Mouse (Mus musculus) T-helper 17 cell (primary cell): Measurements from ENCODE around the gene Ghdc.

Experiments
- in situ Hi-C, 2 experiments: fragments of 300-600 bp; cut with MboI, MseI; formaldehyde crosslinking; loops; 1 replicate in 1 of 2; 2 replicates in 1 of 2; pipeline ENCODE4 v1.15.1; 2025; ENCODE audit warnings: high pct_unique_total_duplicates in 2 of 2

Ghdc gene

DNA sequence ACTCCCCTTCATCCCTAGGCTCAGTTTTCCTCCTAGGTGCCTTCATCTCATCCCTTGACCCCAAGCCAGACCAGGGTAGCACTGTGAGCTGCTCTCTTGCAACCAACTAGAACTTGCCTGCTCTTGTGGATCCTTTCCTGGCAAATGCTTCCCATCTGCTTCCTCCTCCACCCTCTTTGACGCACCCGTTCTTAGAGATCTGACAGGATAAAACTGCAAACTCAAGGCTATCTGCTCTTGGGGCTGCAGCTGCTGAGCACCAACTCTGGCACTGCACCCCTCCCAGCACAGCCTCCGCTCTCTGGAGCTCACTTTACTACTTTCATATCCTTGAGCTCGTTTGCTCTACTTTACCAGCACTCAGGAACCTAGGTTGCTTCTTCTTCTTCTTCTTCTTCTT, 22.1 kb downstream of the Ghdc start:
- in situ Hi-C loops, result no loop called here

DNA sequence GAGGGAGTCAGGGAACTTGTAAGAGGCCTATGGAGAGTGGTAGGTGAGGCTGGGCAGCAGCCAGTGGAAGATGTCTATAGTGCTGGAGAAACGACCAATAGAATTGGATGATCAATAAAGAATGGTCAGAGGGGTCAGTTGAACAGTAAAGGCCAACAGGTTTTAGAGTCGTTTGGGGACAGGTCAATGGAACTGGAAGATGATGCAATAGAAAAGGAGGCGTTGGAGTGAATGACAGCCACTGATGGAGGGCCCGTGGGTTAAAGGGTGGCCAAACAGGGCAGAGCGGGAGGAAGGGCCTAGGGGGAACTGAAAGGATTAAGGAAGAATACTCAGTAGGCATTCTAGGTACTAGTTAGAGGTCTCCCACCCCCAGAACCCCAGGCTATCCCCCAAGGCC, 23.6 kb downstream of the Ghdc start:
- in situ Hi-C loops, result no loop called here

DNA sequence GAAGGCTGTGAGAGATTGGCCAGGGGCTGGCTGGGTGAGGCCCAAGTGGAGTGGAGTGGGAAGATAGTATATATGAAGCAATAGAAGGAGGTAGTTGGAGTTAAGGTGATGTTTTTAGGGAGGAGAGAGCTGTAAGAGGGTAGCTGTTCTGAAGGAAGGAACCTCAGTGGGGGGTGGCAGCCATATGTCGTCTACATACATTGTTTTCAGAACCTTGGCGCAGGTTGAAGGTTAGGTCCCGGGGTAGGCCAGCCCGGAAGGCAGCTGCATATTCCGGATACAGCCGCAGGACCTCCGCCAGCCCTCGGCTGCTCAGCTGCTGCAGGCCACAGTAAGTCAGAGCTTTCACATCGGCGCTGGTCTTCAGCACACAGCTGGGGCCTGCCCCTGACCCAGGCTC, 24.2 kb downstream of the Ghdc start:
- in situ Hi-C loops, result no loop called here

GRCm38 (mm10) chr11:100745085-100745484, 25.7 kb downstream of the Ghdc start:
- in situ Hi-C loops, result no loop called here

- in situ Hi-C loops, result no loop called here
These were observed 29.4 kb downstream of the Ghdc start for GRCm38 (mm10) chr11:100741348-100741747.

DNA sequence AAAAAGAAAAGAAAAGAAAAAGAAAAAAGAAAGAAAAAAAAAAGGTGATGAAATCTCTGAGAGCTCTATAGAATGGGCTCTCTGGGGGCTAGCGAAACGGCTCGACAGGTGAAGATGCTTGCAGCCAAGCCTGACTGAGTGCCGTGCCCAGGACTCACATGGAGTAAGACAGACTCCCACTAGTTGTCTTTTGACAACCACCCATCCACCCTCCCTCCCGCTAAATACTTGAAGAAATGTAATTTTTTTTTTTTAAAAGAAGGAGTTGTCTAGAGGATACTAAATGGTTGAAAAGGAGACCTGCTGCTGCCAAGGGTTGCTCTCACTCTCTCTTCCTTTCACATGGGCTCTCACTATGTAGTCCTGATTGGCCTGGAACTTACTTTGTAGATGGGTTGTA, 32.0 kb downstream of the Ghdc start:
- in situ Hi-C loops, result no loop called here

DNA sequence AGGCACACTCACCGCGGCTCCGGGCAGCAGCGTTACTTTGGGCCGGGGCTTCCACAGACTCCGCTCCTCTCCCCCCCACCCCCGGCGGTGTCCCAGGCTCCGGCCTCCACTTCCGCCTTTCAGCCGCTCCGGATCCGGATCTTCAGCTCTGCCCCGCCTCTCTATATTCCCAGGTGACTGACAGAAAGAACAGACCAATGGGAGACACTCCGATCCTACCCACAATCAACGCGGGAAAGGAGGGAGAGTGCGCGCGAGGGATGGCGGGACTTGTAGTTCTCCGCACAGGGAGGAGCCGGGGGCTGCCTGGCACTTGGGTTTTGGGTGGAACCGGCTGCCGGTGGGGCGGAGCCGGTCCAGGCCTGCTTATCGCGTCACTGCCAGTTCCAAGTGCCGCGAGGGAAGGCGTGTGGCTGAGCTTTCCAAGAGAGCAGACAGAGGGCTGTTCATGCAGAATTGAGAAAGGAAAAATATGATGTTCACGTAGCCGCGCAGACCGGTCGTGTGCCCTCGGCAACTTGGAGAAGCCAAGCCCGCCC, 32.6 kb downstream of the Ghdc start, which contains the start of gene Rab5c:
TSS of gene Rab5c (minus strand) at position 150 of the 539 bp plus-strand sequence.
- in situ Hi-C loops, result no loop called here

DNA sequence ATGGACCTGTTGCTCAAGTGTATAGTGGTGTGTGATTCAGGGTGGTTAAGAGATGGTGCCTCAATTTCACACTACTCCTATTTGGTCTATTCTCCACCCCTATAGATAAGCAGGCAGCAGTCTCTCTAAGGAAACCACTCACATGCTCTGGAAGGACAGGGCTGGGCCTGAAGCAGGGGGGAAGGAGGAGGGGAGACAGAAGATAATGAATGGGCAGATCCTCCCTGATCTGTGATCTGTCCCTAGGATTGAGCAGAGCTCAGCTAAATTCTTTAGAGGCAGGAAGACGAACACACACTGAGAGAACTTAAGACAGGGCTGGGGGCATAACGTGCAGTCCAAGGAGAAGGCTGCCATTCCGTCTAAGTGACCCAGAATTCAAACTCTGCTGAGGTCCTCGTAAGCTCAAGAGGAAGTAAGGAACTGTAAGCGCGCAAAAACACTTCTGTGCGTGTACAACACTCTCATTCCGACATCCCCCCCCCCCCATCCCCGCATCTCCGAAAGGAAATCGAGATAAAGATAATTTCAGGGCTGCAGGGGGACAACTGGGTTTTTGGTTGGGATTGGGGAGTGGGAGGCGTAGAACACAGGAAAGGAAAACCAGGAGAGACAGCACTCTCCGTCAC, 33.5 kb downstream of the Ghdc start:
- in situ Hi-C loops, result no loop called here

DNA sequence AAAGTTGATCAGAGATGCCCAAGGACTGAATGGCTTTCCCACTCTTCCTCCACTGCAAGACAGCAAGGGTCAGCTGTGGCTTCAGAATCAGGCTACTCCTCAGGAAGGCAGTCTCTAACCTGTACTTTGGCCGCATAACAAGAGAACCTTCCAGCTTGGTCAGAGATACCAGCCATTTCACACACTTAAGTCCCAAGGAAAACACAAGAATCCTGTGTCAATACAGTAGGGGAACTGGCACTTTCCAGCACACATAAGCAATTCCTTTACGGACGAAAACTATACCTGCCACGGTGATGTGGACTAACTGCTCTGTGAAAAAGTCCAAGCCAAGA, 34.0 kb downstream of the Ghdc start:
- in situ Hi-C loops, result no loop called here

- in situ Hi-C loops, result no loop called here
These were observed 34.6 kb downstream of the Ghdc start for GRCm38 (mm10) chr11:100735954-100736745.

DNA sequence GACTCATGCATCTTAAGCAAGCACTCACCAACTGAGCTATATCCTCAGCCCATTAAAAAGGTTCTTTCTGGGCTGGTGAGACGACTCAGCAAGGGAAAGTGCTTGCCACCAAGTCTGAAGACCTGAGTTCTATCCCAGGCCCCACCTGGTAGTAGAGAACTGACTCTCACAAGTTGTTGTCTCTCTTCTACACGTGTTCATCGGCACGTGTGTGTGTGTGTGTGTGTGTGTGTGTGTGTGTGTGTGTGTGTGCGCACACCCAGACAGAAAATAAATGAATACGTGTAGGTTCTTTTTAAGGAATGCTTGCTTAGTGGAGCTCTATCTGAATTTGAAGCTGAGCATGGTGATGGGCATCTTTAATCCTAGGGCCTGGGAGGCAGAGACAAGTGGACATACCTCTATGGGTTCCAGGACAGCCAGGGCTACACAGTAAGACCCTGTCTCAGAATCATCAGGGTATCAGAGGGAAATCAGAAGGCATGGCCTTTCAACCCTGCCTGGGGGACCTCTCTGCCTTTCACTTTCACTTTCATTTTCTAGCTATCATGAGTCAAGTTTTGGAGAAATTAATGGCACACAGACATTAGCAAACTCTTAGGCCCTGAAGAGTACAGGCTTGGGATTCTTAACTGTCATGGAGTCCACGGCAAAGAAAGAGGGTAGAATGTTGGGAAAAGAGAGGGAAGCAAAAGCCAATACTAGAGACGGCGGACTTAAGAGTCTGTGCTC, 35.5 kb downstream of the Ghdc start:
- in situ Hi-C loops, result no loop called here

- in situ Hi-C loops, result no loop called here
These were observed 40.1 kb downstream of the Ghdc start for GRCm38 (mm10) chr11:100730477-100731205.

GRCm38 (mm10) chr11:100729976-100730375, 40.8 kb downstream of the Ghdc start:
- in situ Hi-C loops, result no loop called here

GRCm38 (mm10) chr11:100728601-100729000, 42.2 kb downstream of the Ghdc start:
- in situ Hi-C loops, result no loop called here

DNA sequence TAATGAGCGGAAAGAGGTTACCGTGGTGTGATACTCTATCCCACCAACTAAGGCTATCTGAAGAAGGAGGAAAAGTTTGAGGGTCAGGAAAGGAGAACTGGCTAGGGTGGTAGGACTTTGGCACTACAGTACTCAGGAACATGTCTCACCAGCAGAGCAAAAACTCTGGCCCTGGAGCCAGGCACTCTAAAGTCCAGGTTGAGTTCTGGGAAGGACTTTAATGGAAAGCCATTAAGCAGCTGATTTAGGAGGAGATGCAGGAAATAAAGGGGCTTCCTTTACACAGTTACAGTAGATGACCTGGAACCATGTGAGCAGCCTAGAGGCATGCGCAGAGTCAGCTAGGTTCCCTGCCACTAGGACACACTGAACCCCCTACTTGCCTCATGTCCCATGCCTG, 43.6 kb downstream of the Ghdc start:
- in situ Hi-C loops, result no loop called here

DNA sequence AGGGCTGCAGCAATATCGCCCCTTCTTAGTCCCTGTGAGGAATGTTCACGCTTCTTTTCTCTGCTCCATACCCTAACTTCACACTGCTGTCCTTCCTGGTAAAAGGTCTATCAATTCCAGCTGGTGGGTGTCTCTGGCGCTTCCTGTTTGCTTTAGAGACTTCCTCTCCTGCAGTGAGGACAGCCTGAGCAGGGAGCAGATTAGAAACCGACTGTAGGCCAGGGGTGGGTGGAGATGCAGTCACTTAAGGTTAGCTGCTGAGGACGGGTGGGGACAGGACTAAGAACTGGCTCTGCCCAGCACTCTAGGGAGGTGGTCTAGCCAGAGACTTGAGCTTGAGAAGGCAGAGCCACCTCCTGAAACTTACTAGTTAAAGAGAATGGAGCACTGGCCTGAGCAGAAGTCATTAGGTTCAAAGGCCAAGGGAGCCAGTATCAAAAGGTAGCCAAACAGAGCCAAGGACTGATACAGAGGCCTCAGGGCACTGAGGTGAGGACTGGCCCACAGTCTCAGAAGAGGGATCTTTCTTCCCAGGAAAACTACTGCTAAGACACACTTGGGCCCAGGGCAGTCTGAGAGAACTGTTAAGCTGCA, 45.7 kb downstream of the Ghdc start:
- in situ Hi-C loops, result no loop called here

DNA sequence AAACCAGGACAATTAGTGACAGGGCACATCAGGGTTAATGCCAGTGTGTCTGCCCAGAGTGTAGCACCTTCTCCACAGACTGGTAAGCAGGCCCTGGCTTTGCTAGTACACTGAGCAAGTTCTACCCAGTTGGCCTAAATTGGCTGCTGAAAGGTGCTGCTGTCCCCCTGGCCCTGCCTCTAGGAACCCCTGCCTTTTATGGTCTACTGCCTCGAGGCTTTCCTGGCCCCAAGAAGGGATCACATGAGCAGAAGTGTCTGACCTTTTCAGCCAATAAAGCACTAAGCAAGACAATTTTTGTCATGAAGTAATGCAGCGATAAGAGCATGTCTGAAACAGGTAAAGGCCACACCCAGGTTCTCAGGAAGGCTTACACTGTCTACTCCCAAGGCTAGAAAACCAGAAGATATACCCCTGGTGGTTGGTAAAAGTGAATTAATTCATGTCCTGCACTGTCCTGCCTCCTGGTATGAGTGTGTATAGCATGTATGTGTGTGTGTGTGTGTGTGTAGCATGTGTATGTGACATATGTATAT, 48.2 kb downstream of the Ghdc start:
- in situ Hi-C loops, result no loop called here

- in situ Hi-C loops, result no loop called here
These were observed 48.8 kb downstream of the Ghdc start for GRCm38 (mm10) chr11:100721776-100722492.

GRCm38 (mm10) chr11:100721254-100721653, 49.5 kb downstream of the Ghdc start:
- in situ Hi-C loops, result no loop called here

DNA sequence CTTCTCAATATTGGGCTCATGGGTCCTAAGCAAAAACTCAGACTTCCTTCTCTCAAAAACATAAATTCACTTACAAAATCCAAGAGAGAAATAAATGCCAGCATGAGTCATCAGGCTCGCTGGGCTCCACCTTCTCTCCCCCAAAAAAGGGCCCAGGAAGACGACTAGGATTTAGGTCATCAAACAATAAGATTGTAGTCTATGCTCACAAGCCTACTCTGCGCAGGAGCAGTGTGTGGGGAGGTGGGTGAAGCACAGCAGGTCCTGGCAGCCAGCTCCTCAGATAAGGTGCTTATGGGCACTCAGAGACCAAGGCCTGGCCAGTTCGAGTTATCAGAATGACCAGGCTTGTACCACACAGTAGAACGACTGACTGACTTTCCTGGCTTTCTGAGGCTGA, 50.4 kb downstream of the Ghdc start:
- in situ Hi-C loops, result no loop called here
